Mouse (Mus musculus) midbrain, embryonic 11.5 days (tissue): ENCODE results near the gene C330007P06Rik. TPM values are rescaled to one million over a fixed set of nuclear protein-coding genes. Genes with fewer than 3 reads are reported as not detected.
A peak's percentile ranks its signal among the peaks of the same experiment; 100 is the strongest.

ENCODE experiments used
- ATAC-seq: fragments of 200-750 bp; cut with Nextera tagmentation; 2 replicates; pipeline ENCODE4 v1.8.0; 2017; ENCODE audit warnings: moderate TSS enrichment, moderate library complexity; ENCODE audit not compliant: low FRiP score
- DNase-seq: peaks from one replicate; pipeline ENCODE4 v3.0.0; 2015; ENCODE audit warnings: low spot score; ENCODE audit errors: missing footprints
- H3K27ac ChIP-seq: fragments of 300-500 bp; sonication (generic); 2 replicates; pipeline ENCODE4 v1.5.1; 2014; ENCODE audit warnings: low read depth, low read length
- H3K27me3 ChIP-seq: fragments of 300-500 bp; sonication (generic); 2 replicates; pipeline ENCODE4 v1.6.1; 2014; ENCODE audit warnings: mild to moderate bottlenecking, low read length, moderate library complexity, mixed read lengths; ENCODE audit not compliant: control insufficient read depth, insufficient read depth
- H3K36me3 ChIP-seq: fragments of 300-500 bp; sonication (generic); 2 replicates; pipeline ENCODE4 v1.6.1; 2014; ENCODE audit warnings: mild to moderate bottlenecking, low read length, moderate library complexity, mixed read lengths; ENCODE audit not compliant: control insufficient read depth, insufficient read depth
- H3K4me1 ChIP-seq: fragments of 300-500 bp; sonication (generic); 2 replicates; pipeline ENCODE4 v1.6.1; 2014; ENCODE audit warnings: low read length; ENCODE audit not compliant: control insufficient read depth, insufficient read depth
- H3K4me2 ChIP-seq: fragments of 300-500 bp; sonication (generic); 2 replicates; pipeline ENCODE4 v1.6.1; 2014; ENCODE audit warnings: mild to moderate bottlenecking, moderate library complexity
- H3K4me3 ChIP-seq: fragments of 300-500 bp; sonication (generic); 2 replicates; pipeline ENCODE4 v1.5.1; 2014; ENCODE audit warnings: low read depth, low read length
- H3K9ac ChIP-seq: fragments of 300-500 bp; sonication (generic); 2 replicates; pipeline ENCODE4 v1.6.1; 2014; ENCODE audit warnings: low read length
- H3K9me3 ChIP-seq: fragments of 300-500 bp; sonication (generic); 2 replicates; pipeline ENCODE4 v1.6.1; 2016; ENCODE audit warnings: low read length; ENCODE audit not compliant: control insufficient read depth
- WGBS: fragments of 180-500 bp; shearing (Covaris S2); extraction: QIAGEN DNeasy Blood & Tissue Kit; methylation state at CpG from one replicate; pipeline ENCODE4 v1.1.7; 2014; 5-methylcytosine and 5-hydroxymethylcytosine counted together
- polyA plus RNA-seq: library from polyadenylated mRNA; unstranded; fragments of >200 nt; fragmentation: Nextera tagmentation; extraction: Ambion mirVana; gene quantifications from 2 replicates; pipeline ENCODE4 v1.2.1, GENCODE M21; 2014

Gene C330007P06Rik
- polyA plus RNA-seq, 1 experiment from 2014 or later = 35.6 TPM

GRCm38 (mm10) chrX:36843346-36843990 lies 30.4 kb downstream of the C330007P06Rik start:
- H3K27ac ChIP-seq = no peak overlapping the region
- no peaks in the 10 kb centered on the region for H3K4me1 ChIP-seq
- ATAC-seq = no peak
- no peaks in the 10 kb centered on the region for H3K9me3 ChIP-seq
- H3K27me3 ChIP-seq = no peaks in the 10 kb centered on the region
- H3K4me3 ChIP-seq = no peak overlapping the region
- H3K4me2 ChIP-seq = no peak overlapping the region
- DNase-seq = no peak
- H3K36me3 ChIP-seq = no peaks in the 10 kb centered on the region
- no peak overlapping the region for H3K9ac ChIP-seq
- WGBS = 77% methylated on average over 4 of the region's 4 CpGs

- H3K27me3 ChIP-seq = no peaks in the 10 kb centered on the region
- WGBS = 93% methylated on average over 6 of the region's 6 CpGs
- H3K9ac ChIP-seq = no peak overlapping the region
- H3K4me2 ChIP-seq = no peak overlapping the region
- DNase-seq (no peak), ATAC-seq (no peak)
- H3K4me3 ChIP-seq = no peak overlapping the region
- no peaks in the 10 kb centered on the region for H3K36me3 ChIP-seq
- H3K27ac ChIP-seq = no peak overlapping the region
- H3K9me3 ChIP-seq = no peaks in the 10 kb centered on the region
- no peaks in the 10 kb centered on the region for H3K4me1 ChIP-seq
Observed at GRCm38 (mm10) chrX:36841698-36842097, 32.2 kb downstream of the C330007P06Rik start.

GRCm38 (mm10) chrX:36839391-36839790 lies 34.5 kb downstream of the C330007P06Rik start:
- no peak overlapping the region for H3K9ac ChIP-seq
- no peak for ATAC-seq

GRCm38 (mm10) chrX:36837069-36837676 lies 36.7 kb downstream of the C330007P06Rik start:
- Histone ChIP-seq H3K9me3 (no peaks in the 10 kb centered on the region), H3K4me3 (no peak overlapping the region), H3K4me1 (no peaks in the 10 kb centered on the region), H3K27ac (no peak overlapping the region), H3K9ac (no peak overlapping the region), H3K4me2 (no peak overlapping the region), H3K27me3 (no peaks in the 10 kb centered on the region), H3K36me3 (no peaks in the 10 kb centered on the region)
- ATAC-seq (no peak), DNase-seq (no peak)
- WGBS = 74% methylated on average over 6 of the region's 6 CpGs

More at GRCm38 (mm10) chrX:36839391-36839790, 34.5 kb downstream of the C330007P06Rik start:
- no peaks in the 10 kb centered on the region for H3K27me3 ChIP-seq
- no peaks in the 10 kb centered on the region for H3K4me1 ChIP-seq
- no peak overlapping the region for H3K4me3 ChIP-seq
- H3K36me3 ChIP-seq = no peaks in the 10 kb centered on the region
- H3K9me3 ChIP-seq = no peaks in the 10 kb centered on the region
- H3K4me2 ChIP-seq = no peak overlapping the region
- no peak overlapping the region for H3K27ac ChIP-seq
- DNase-seq = no peak
- WGBS = 80% methylated on average over 7 of the region's 7 CpGs

GRCm38 (mm10) chrX:36833397-36834084 lies 40.4 kb downstream of the C330007P06Rik start:
- ATAC-seq = peak; percentile 78
- 26% methylated on average over 19 of the region's 19 CpGs for WGBS

GRCm38 (mm10) chrX:36831632-36832031 lies 42.3 kb downstream of the C330007P06Rik start:
- Histone ChIP-seq H3K27ac (no peak overlapping the region), H3K9me3 (no peaks in the 10 kb centered on the region), H3K36me3 (no peaks in the 10 kb centered on the region), H3K4me3 (no peak overlapping the region), H3K4me1 (no peaks in the 10 kb centered on the region), H3K4me2 (no peak overlapping the region), H3K9ac (no peak overlapping the region), H3K27me3 (no peaks in the 10 kb centered on the region)
- DNase-seq (no peak), ATAC-seq (no peak)
- WGBS = 87% methylated on average over 4 of the region's 4 CpGs

More at GRCm38 (mm10) chrX:36833397-36834084, 40.4 kb downstream of the C330007P06Rik start:
- Histone ChIP-seq H3K9ac (peak overlapping the region; percentile 14), H3K4me3 (peak overlapping the region; percentile 13; the same call in 1 of the 2 replicates), H3K4me1 (no peaks in the 10 kb centered on the region), H3K27ac (no peak overlapping the region; the same call in 1 of the 2 replicates), H3K4me2 (peak overlapping the region; percentile 37), H3K36me3 (no peaks in the 10 kb centered on the region), H3K27me3 (no peaks in the 10 kb centered on the region), H3K9me3 (no peaks in the 10 kb centered on the region)
- peak; percentile 94 for DNase-seq

- no peak for ATAC-seq
- H3K36me3 ChIP-seq = no peaks in the 10 kb centered on the region
- no peak overlapping the region for H3K4me2 ChIP-seq
- H3K27ac ChIP-seq = no peak overlapping the region
- H3K9me3 ChIP-seq = no peaks in the 10 kb centered on the region
- no peaks in the 10 kb centered on the region for H3K27me3 ChIP-seq
- no peaks in the 10 kb centered on the region for H3K4me1 ChIP-seq
- no peak overlapping the region for H3K4me3 ChIP-seq
- no peak overlapping the region for H3K9ac ChIP-seq
- DNase-seq = no peak
- WGBS = 47% methylated on average over 5 of the region's 5 CpGs
Observed at GRCm38 (mm10) chrX:36830271-36830670, 43.6 kb downstream of the C330007P06Rik start.

- DNase-seq (no peak), ATAC-seq (no peak)
- WGBS = 84% methylated on average over 4 of the region's 5 CpGs
- H3K9me3 ChIP-seq = no peaks in the 10 kb centered on the region
- H3K27me3 ChIP-seq = no peaks in the 10 kb centered on the region
- no peaks in the 10 kb centered on the region for H3K4me1 ChIP-seq
- no peak overlapping the region for H3K4me3 ChIP-seq
- H3K4me2 ChIP-seq = no peak overlapping the region
- no peak overlapping the region for H3K27ac ChIP-seq
- H3K9ac ChIP-seq = no peak overlapping the region
- H3K36me3 ChIP-seq = no peaks in the 10 kb centered on the region
Observed at GRCm38 (mm10) chrX:36826873-36827272, 47.0 kb downstream of the C330007P06Rik start.

GRCm38 (mm10) chrX:36825032-36825431 lies 48.9 kb downstream of the C330007P06Rik start:
- DNase-seq = no peak
- Histone ChIP-seq H3K9me3 (no peaks in the 10 kb centered on the region), H3K9ac (no peak overlapping the region), H3K27ac (no peak overlapping the region), H3K4me2 (no peak overlapping the region), H3K36me3 (no peaks in the 10 kb centered on the region), H3K4me3 (no peak overlapping the region), H3K27me3 (no peaks in the 10 kb centered on the region), H3K4me1 (no peaks in the 10 kb centered on the region)
- ATAC-seq = no peak
- 73% methylated on average over 2 of the region's 2 CpGs for WGBS
